Mouse (Mus musculus): Measurements from ENCODE around the gene Olfr1134. TPM values are rescaled to one million over a fixed set of nuclear protein-coding genes. Genes with fewer than 3 reads are reported as not detected.

The Olfr1134 gene
- polyA plus RNA-seq (2014; fragmentation: Illumina TruSeq; extraction: RNeasy Lipid Tissue Mini Kit (QIAGEN cat#74804); ENCODE audit: low read depth, low replicate concordance), result not detected

DNA sequence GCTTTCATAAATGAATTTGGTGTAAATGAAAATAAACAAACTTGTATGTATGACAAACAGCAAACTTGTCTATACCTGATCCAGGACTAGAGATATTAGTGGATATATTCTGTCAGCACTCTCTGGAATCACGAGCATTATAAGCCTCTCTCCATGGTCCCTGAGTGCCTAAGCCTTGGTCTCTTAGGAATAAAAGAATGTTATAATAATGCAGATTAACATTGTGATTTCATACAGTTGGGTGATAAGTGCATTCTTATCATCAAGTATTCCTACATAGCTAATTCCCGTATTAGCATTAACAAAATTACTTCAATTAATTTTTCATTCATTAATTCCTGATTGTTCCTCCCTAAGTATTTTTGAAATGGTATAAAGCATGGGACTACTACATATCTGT lies at the start of gene Olfr1134:
Olfr1134 (minus strand) TSS at position 101 of the 400 bp plus-strand sequence.

DNA sequence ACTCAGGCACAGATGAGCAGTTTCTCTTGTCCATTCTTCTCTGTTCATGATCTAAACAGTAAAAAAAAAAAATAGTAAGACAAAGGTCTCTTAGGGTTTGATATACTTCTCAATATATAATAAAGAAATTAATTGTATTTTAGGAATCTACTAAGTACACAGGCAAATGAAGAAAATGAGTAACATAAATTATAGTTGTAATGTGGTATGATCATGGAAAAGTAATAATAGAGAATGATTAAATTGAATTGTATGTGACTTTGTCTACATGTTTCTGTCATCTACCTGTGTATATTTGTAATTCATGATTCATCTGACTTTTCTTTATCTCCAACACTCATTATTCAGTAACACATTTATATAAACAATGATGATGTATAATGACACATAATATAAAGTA lies 35.6 kb upstream of the Olfr1134 start, which contains the start of gene Olfr1136:
Olfr1136 (minus strand) TSS at position 101 of the 400 bp plus-strand sequence.

DNA sequence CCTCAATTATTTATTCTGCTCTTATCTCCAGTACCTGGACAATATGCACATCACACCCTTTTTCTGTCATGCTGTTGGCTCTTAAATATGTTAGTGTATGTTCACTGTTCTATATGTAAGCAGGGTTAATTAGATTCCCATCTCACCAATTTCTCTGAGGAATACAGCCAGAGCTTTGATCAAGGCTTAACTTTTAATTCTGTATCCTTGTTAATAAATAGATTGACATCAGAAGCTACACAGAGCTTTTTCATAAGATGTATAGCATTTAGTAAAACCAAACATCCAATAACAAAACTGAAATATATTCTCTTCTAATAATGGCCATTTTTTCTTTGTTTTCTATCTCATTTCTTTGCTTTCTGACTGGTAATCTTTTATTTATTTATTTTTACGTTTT lies 15.3 kb upstream of the Olfr1134 start, which contains the start of gene Olfr1135:
Olfr1135 (minus strand) TSS at position 101 of the 400 bp plus-strand sequence.

DNA sequence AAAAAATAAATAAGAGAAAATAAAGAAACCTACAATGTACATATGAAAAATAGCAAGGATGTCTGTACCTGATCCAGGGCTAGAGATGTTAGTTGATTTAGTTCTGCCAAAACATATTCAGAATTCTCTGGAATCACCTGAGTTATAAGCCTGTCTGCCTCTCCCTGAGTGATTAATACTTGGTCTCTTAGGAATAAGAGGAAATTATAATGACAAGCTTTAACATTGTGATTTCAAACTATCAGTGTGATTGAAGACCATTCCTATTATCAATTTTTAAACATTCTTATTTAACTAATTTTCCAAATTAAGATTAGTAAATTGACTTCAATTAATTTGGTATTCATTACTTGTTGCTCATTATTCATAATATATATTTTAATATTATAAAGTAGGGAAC lies 11.0 kb downstream of the Olfr1134 start, which contains the start of gene Olfr1133:
Olfr1133 (minus strand) TSS at position 101 of the 400 bp plus-strand sequence.

DNA sequence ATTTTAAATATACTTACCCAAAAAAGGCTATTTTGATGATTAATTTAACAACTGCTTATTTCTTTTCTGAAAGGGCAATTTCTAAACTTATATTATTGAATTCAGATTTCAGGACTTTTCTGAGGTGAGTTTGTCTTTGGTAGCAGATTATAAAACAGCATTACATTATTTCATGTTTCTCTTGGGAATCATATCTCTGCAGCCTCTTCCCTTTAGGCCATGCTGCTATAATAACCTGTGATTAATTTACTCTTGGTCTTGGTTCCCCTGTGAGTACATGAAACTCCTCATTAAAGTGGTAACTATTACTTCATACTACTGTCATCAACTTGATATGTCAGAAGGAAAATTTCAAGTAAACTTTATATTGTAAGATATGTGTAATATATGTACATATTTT lies 20.8 kb downstream of the Olfr1134 start, which contains the start of gene Olfr1132:
Olfr1132 (minus strand) TSS at position 101 of the 400 bp plus-strand sequence.

DNA sequence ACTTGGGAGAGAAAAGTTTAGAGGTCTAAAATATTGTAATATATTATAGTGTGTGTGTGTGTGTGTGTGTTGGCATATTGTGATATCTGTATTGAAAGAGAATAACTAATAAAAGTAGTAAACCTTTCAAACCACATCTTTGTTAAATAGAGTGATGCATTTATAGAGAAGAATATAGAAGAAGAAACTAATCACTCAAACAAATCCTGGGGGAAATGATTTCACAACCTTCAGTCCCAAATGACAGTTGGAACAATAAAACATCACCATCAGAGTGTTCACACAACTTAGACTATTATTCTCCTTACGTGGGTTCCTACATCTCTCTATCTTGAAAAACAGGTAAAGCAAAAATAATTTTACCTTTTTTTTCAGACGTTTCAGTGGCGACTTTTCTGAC lies 31.5 kb downstream of the Olfr1134 start, which contains the start of gene Olfr1131:
Olfr1131 (plus strand) TSS at position 301 of the 400 bp plus-strand sequence.

DNA sequence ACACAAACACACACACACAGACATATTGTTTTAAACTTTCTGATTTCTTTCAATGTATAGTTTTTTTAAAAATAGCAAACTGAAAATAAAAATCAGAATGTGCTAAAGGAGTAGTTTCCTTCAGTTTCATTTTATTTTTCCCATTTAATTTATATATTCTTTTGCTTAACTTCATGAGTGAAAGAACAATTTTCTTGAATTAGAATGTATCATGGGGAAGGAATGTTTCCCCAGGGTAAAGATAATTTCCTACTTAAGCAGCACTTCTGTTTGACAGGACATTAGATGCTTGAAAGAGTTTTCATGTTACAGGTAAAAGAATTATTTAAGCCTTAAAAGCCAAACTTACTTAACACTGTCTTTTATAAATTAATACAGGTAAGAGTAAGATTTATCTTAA lies 52.3 kb downstream of the Olfr1134 start, which contains the start of gene Olfr1130:
Olfr1130 (plus strand) TSS at position 301 of the 400 bp plus-strand sequence.

Other genes with a start within 250 kb of the Olfr1134 start
- not detected for gene Olfr1123, start 241.8 kb downstream of the Olfr1134 start, polyA plus RNA-seq (2014; fragmentation: Illumina TruSeq; extraction: RNeasy Lipid Tissue Mini Kit (QIAGEN cat#74804); ENCODE audit: low read depth, low replicate concordance)
- not detected for gene Olfr1124, start 228.2 kb downstream of the Olfr1134 start, polyA plus RNA-seq (2014; fragmentation: Illumina TruSeq; extraction: RNeasy Lipid Tissue Mini Kit (QIAGEN cat#74804); ENCODE audit: low read depth, low replicate concordance)
- not detected for gene Olfr1126, start 204.5 kb downstream of the Olfr1134 start, polyA plus RNA-seq (2014; fragmentation: Illumina TruSeq; extraction: RNeasy Lipid Tissue Mini Kit (QIAGEN cat#74804); ENCODE audit: low read depth, low replicate concordance)
- not detected for gene Pramel7, start 161.4 kb downstream of the Olfr1134 start, polyA plus RNA-seq (2014; fragmentation: Illumina TruSeq; extraction: RNeasy Lipid Tissue Mini Kit (QIAGEN cat#74804); ENCODE audit: low read depth, low replicate concordance)
- not detected for gene Pramel6, start 151.9 kb downstream of the Olfr1134 start, polyA plus RNA-seq (2014; fragmentation: Illumina TruSeq; extraction: RNeasy Lipid Tissue Mini Kit (QIAGEN cat#74804); ENCODE audit: low read depth, low replicate concordance)
- gene Olfr153, start 126.7 kb downstream of the Olfr1134 start, polyA plus RNA-seq (2014; fragmentation: Illumina TruSeq; extraction: RNeasy Lipid Tissue Mini Kit (QIAGEN cat#74804); ENCODE audit: low read depth, low replicate concordance), result not detected
- gene Olfr1128, start 112.9 kb downstream of the Olfr1134 start, polyA plus RNA-seq (2014; fragmentation: Illumina TruSeq; extraction: RNeasy Lipid Tissue Mini Kit (QIAGEN cat#74804); ENCODE audit: low read depth, low replicate concordance), result not detected
- gene Olfr1129, start 84.6 kb downstream of the Olfr1134 start, polyA plus RNA-seq (2014; fragmentation: Illumina TruSeq; extraction: RNeasy Lipid Tissue Mini Kit (QIAGEN cat#74804); ENCODE audit: low read depth, low replicate concordance), result not detected
- gene Olfr1130, start 52.2 kb downstream of the Olfr1134 start, polyA plus RNA-seq (2014; fragmentation: Illumina TruSeq; extraction: RNeasy Lipid Tissue Mini Kit (QIAGEN cat#74804); ENCODE audit: low read depth, low replicate concordance), result not detected
- gene Olfr1131, start 31.4 kb downstream of the Olfr1134 start, polyA plus RNA-seq (2014; fragmentation: Illumina TruSeq; extraction: RNeasy Lipid Tissue Mini Kit (QIAGEN cat#74804); ENCODE audit: low read depth, low replicate concordance), result not detected
- not detected for gene Olfr1132, start 20.9 kb downstream of the Olfr1134 start, polyA plus RNA-seq (2014; fragmentation: Illumina TruSeq; extraction: RNeasy Lipid Tissue Mini Kit (QIAGEN cat#74804); ENCODE audit: low read depth, low replicate concordance)
- not detected for gene Olfr1133, start 11.1 kb downstream of the Olfr1134 start, polyA plus RNA-seq (2014; fragmentation: Illumina TruSeq; extraction: RNeasy Lipid Tissue Mini Kit (QIAGEN cat#74804); ENCODE audit: low read depth, low replicate concordance)
- gene Olfr1135, start 15.2 kb upstream of the Olfr1134 start, polyA plus RNA-seq (2014; fragmentation: Illumina TruSeq; extraction: RNeasy Lipid Tissue Mini Kit (QIAGEN cat#74804); ENCODE audit: low read depth, low replicate concordance), result not detected
- gene Olfr1136, start 35.5 kb upstream of the Olfr1134 start, polyA plus RNA-seq (2014; fragmentation: Illumina TruSeq; extraction: RNeasy Lipid Tissue Mini Kit (QIAGEN cat#74804); ENCODE audit: low read depth, low replicate concordance), result not detected
- not detected for gene Olfr1137, start 54.7 kb upstream of the Olfr1134 start, polyA plus RNA-seq (2014; fragmentation: Illumina TruSeq; extraction: RNeasy Lipid Tissue Mini Kit (QIAGEN cat#74804); ENCODE audit: low read depth, low replicate concordance)
- not detected for gene Olfr1138, start 81.5 kb upstream of the Olfr1134 start, polyA plus RNA-seq (2014; fragmentation: Illumina TruSeq; extraction: RNeasy Lipid Tissue Mini Kit (QIAGEN cat#74804); ENCODE audit: low read depth, low replicate concordance)
- not detected for gene Olfr1140, start 85.3 kb upstream of the Olfr1134 start, polyA plus RNA-seq (2014; fragmentation: Illumina TruSeq; extraction: RNeasy Lipid Tissue Mini Kit (QIAGEN cat#74804); ENCODE audit: low read depth, low replicate concordance)
- not detected for gene Olfr1141, start 95.5 kb upstream of the Olfr1134 start, polyA plus RNA-seq (2014; fragmentation: Illumina TruSeq; extraction: RNeasy Lipid Tissue Mini Kit (QIAGEN cat#74804); ENCODE audit: low read depth, low replicate concordance)
- not detected for gene Olfr152, start 121.0 kb upstream of the Olfr1134 start, polyA plus RNA-seq (2014; fragmentation: Illumina TruSeq; extraction: RNeasy Lipid Tissue Mini Kit (QIAGEN cat#74804); ENCODE audit: low read depth, low replicate concordance)
- not detected for gene Olfr1143, start 142.1 kb upstream of the Olfr1134 start, polyA plus RNA-seq (2014; fragmentation: Illumina TruSeq; extraction: RNeasy Lipid Tissue Mini Kit (QIAGEN cat#74804); ENCODE audit: low read depth, low replicate concordance)
- not detected for gene Olfr1145, start 151.4 kb upstream of the Olfr1134 start, polyA plus RNA-seq (2014; fragmentation: Illumina TruSeq; extraction: RNeasy Lipid Tissue Mini Kit (QIAGEN cat#74804); ENCODE audit: low read depth, low replicate concordance)
- gene Olfr1148, start 172.1 kb upstream of the Olfr1134 start, polyA plus RNA-seq (2014; fragmentation: Illumina TruSeq; extraction: RNeasy Lipid Tissue Mini Kit (QIAGEN cat#74804); ENCODE audit: low read depth, low replicate concordance), result not detected
- not detected for gene Olfr1150-ps1, start 185.5 kb upstream of the Olfr1134 start, polyA plus RNA-seq (2014; fragmentation: Illumina TruSeq; extraction: RNeasy Lipid Tissue Mini Kit (QIAGEN cat#74804); ENCODE audit: low read depth, low replicate concordance)
- not detected for gene Olfr1151, start 197.4 kb upstream of the Olfr1134 start, polyA plus RNA-seq (2014; fragmentation: Illumina TruSeq; extraction: RNeasy Lipid Tissue Mini Kit (QIAGEN cat#74804); ENCODE audit: low read depth, low replicate concordance)
- gene Olfr1152, start 208.0 kb upstream of the Olfr1134 start, polyA plus RNA-seq (2014; fragmentation: Illumina TruSeq; extraction: RNeasy Lipid Tissue Mini Kit (QIAGEN cat#74804); ENCODE audit: low read depth, low replicate concordance), result not detected
- gene Olfr1153, start 236.5 kb upstream of the Olfr1134 start, polyA plus RNA-seq (2014; fragmentation: Illumina TruSeq; extraction: RNeasy Lipid Tissue Mini Kit (QIAGEN cat#74804); ENCODE audit: low read depth, low replicate concordance), result not detected
- gene Olfr1154, start 246.7 kb upstream of the Olfr1134 start, polyA plus RNA-seq (2014; fragmentation: Illumina TruSeq; extraction: RNeasy Lipid Tissue Mini Kit (QIAGEN cat#74804); ENCODE audit: low read depth, low replicate concordance), result not detected